Mouse (Mus musculus): ENCODE results near the gene Mrps18b. TPM values are rescaled to one million over a fixed set of nuclear protein-coding genes. Genes with fewer than 3 reads are reported as not detected.

Gene Mrps18b
- total RNA-seq, 2 experiments from 2014 or later = 49.1 to 50.2 TPM

GRCm38 (mm10) chr17:35919060-35919715 is 3.0 kb upstream of the Mrps18b start:
- peak; percentile 88 to 91 for DNase-seq (ENCODE audit: low spot score in 2 of 2)

- DNase-seq (ENCODE audit: low spot score in 2 of 2) = peak; percentile 43 to 59
These were observed 2.3 kb upstream of the Mrps18b start for GRCm38 (mm10) chr17:35918276-35919059.

DNA sequence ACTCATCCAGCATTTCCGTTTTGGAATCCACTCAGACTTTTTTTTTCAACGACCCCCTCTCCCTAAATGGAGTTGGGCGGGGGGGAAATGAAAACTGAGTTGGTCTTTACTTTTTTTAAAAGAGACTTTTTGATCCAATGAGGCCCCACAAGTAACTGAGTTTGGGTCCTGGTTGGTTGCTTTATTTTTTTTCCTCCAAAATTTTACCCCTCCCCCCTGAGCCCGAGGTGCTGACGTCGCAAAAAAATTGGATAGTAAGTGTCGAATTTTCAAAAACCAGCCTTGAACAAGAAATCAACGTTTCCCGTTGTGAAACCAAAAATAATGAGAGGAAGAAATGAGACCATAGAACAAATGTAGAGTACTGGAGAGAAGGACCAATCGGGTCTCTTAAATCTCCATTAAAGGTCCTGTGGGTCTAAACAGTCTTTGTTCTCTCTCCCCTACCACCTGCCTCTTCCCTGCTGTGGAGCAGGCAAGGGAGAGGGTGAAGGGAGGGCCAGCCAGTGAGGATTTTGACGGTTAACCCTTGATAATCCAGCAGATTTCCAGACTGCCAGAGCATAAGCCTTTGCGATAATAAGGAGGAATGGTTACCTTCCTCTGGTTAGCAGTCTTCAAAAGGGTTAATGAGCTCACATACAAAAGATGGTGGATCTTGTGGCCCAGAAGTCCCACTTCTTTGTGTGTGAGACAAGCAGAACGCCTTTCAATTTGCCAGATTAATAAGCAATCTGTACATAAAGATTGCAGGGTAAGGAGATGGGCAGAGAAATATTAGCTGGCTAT is 1.5 kb upstream of the Mrps18b start:
- peak; percentile 66 to 69 for DNase-seq (ENCODE audit: low spot score in 2 of 2)

- DNase-seq (ENCODE audit: low spot score in 2 of 2) = peak in 1 of 2 experiments; percentile 45
These were observed 914 bp upstream of the Mrps18b start for GRCm38 (mm10) chr17:35917143-35917462.

DNA sequence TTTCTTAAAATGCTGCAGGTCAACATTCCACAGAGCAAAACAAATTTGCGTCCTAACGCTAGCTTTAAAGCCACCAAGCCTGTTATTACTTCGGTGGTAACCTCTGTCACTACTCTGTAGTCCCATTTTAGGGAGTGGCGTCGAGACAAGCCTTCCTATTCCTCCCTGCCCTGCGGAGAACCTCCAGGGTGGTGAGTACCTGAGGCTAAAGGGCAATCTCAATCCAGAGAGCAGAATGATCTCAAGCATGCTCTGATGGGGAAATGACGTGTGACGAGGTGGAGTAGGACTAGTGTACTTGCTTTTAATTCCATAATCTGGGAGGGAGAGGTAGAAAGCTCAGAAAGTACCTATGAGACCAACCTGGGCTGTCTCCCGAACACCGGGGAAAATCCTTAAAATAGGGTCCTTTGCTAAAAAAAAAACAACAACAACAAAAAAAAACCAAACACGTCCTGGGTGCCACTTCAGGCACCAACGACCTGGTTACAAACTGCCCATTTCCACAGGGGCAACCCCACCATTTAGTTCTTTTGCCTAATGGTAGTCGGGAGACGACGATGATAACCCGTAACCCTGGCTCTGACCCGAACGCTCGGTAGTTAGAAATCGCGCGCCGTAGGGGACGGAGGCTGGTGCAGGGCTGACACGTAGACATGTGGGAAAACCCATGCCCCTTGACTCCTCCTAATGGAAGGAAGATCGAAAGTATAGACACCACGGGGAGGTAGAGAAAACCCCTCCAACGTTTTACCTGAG is 472 bp downstream of the Mrps18b start:
- DNase-seq (ENCODE audit: low spot score in 2 of 2) = no peak

GRCm38 (mm10) chr17:35914975-35915374 is 1.2 kb downstream of the Mrps18b start:
- DNase-seq (ENCODE audit: low spot score in 2 of 2) = no peak

DNA sequence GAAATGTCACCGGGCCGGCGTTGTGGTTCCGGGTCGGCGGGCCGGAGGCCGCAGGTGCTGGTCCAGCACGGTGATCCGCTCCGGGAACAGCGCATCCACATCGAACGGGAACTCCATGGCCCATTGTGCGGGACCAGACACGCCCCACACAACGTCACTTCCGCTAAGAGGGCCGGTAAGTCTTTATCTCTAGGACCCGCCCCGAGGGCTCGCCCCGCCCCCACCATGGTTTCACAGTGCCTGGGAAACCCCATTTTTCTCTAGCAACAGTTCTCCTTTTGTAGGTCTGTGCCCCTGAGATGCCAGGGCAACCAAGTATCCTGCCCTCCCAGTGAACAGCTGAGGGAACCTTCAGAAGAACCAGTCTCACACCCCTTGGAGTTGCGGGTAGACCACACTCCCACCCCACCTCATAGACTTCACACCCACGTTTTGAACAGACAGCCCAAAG is 6.2 kb downstream of the Mrps18b start, which contains the start of gene Atat1:
Atat1 (minus strand) TSS at position 157 of the 451 bp plus-strand sequence.
- DNase-seq (ENCODE audit: low spot score in 2 of 2) = peak; percentile 95 to 96

- peak; percentile 45 to 47 for DNase-seq (ENCODE audit: low spot score in 2 of 2)
These were observed 6.8 kb downstream of the Mrps18b start for GRCm38 (mm10) chr17:35909186-35909918.

DNA sequence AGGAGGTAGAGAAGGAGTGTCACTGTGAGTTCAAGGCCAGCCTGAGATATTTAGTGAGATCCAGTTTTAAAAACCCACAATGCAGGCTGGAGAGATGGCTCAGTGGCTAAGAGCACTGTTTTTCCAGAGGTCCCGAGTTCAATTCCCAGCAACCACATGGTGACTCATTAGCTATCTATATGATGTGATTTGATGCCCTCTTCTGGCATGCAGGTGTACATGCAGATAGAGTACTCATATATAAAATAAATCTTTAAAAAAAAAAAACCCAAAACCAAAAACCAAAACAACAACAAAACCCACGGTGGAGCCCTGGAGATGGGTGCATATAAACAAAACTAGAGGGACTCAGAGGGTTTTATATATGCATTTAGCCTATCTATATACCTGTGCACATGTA is 8.6 kb downstream of the Mrps18b start:
- no peak for DNase-seq (ENCODE audit: low spot score in 2 of 2)

- no peak for DNase-seq (ENCODE audit: low spot score in 2 of 2)
These were observed 10.6 kb downstream of the Mrps18b start for GRCm38 (mm10) chr17:35905587-35905986.

GRCm38 (mm10) chr17:35903992-35904355 is 12.2 kb downstream of the Mrps18b start:
- no peak for DNase-seq (ENCODE audit: low spot score in 2 of 2)

DNA sequence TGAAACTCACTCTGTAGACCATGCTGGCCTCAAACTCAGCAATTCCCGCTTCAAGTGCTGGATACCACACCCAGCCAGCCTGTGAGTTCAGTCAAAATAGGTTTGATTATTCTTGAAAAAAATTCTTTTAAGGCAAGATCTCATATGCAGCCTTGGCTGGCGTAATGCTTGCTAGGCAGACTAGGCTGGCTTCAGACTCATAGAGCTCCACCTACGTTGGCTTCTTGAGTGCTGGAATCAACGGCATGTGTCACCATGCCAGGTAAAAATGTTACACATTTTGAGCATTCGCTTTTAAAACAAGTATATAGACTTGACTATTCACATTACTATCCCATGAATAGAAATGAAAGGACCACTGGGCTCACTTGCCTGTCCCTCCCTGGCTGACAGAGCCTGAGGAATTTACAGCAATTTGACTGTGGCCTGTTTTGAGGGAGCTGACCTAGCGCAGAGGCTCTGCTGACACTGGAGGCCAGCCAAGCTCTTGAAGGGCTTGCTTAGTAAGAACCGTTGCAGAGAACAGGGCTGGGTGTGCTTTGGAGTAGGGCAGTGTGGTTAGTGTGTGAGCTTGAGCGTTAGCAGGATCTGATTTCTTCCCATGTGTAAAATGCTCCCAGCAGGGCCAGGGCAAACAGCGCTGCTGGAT is 12.7 kb downstream of the Mrps18b start:
- no peak for DNase-seq (ENCODE audit: low spot score in 2 of 2)

- DNase-seq (ENCODE audit: low spot score in 2 of 2) = no peak
These were observed 15.6 kb downstream of the Mrps18b start for GRCm38 (mm10) chr17:35900636-35901035.

GRCm38 (mm10) chr17:35897644-35898573 is 18.3 kb downstream of the Mrps18b start:
- no peak for DNase-seq (ENCODE audit: low spot score in 2 of 2)

GRCm38 (mm10) chr17:35896781-35897643 is 19.2 kb downstream of the Mrps18b start, which contains the start of gene 2310061I04Rik:
TSS of gene 2310061I04Rik (minus strand) at chr17:35897431.
- DNase-seq (ENCODE audit: low spot score in 2 of 2) = peak; percentile 90 to 95

GRCm38 (mm10) chr17:35887725-35888124 is 28.5 kb downstream of the Mrps18b start:
- DNase-seq (ENCODE audit: low spot score in 2 of 2) = no peak

- DNase-seq (ENCODE audit: low spot score in 2 of 2) = no peak
These were observed 32.4 kb downstream of the Mrps18b start for GRCm38 (mm10) chr17:35883777-35884176.

GRCm38 (mm10) chr17:35882924-35883323 is 33.3 kb downstream of the Mrps18b start:
- DNase-seq (ENCODE audit: low spot score in 2 of 2) = no peak
